Mouse (Mus musculus) brain, embryonic 18.5 days (tissue): Measurements from ENCODE around the gene Pagr1b.

ENCODE experiments used
- DNase-seq: peaks from one replicate; pipeline ENCODE4 v3.0.0-alpha.2; 2012; ENCODE audit warnings: low read depth, low spot score

Pagr1b gene

GRCm38 (mm10) chr7:127020031-127020430 is 3.7 kb upstream of the Pagr1b start:
- no peak for DNase-seq

- no peak for DNase-seq
Measured at GRCm38 (mm10) chr7:127019306-127019960, 3.1 kb upstream of the Pagr1b start.

GRCm38 (mm10) chr7:127018416-127019305 is 2.4 kb upstream of the Pagr1b start:
- no peak for DNase-seq

- DNase-seq = no peak
Measured at GRCm38 (mm10) chr7:127017950-127018345, 1.7 kb upstream of the Pagr1b start.

- DNase-seq = peak; percentile 98
Measured at GRCm38 (mm10) chr7:127016971-127017949, 976 bp upstream of the Pagr1b start, which contains the start of gene Pagr1a. TSS of gene Pagr1a (minus strand) at chr7:127017352.

- no peak for DNase-seq
Measured at GRCm38 (mm10) chr7:127016486-127016938, 228 bp upstream of the Pagr1b start.

GRCm38 (mm10) chr7:127016081-127016480 is 203 bp downstream of the Pagr1b start:
- DNase-seq = no peak

- no peak for DNase-seq
Measured at GRCm38 (mm10) chr7:127014993-127015392, 1.3 kb downstream of the Pagr1b start.

GRCm38 (mm10) chr7:127014320-127014719 is 2.0 kb downstream of the Pagr1b start, which contains the start of gene Mvp:
TSS of gene Mvp (minus strand) at chr7:127014621.
- no peak for DNase-seq

GRCm38 (mm10) chr7:127013385-127013784 is 2.9 kb downstream of the Pagr1b start:
- DNase-seq = no peak

GRCm38 (mm10) chr7:127012845-127013244 is 3.4 kb downstream of the Pagr1b start:
- DNase-seq = no peak

GRCm38 (mm10) chr7:127012374-127012773 is 3.9 kb downstream of the Pagr1b start:
- no peak for DNase-seq

GRCm38 (mm10) chr7:127011717-127012116 is 4.6 kb downstream of the Pagr1b start:
- DNase-seq = no peak

- no peak for DNase-seq
Measured at GRCm38 (mm10) chr7:127011051-127011450, 5.2 kb downstream of the Pagr1b start.

- no peak for DNase-seq
Measured at GRCm38 (mm10) chr7:127009307-127010085, 6.8 kb downstream of the Pagr1b start.

GRCm38 (mm10) chr7:127008239-127009019 is 7.9 kb downstream of the Pagr1b start:
- DNase-seq = no peak

GRCm38 (mm10) chr7:127007313-127008024 is 8.8 kb downstream of the Pagr1b start:
- DNase-seq = no peak

GRCm38 (mm10) chr7:127004122-127004875 is 12.0 kb downstream of the Pagr1b start:
- DNase-seq = no peak
